Mouse (Mus musculus): ENCODE measurements around the gene Naf1.

Gene Naf1

DNA sequence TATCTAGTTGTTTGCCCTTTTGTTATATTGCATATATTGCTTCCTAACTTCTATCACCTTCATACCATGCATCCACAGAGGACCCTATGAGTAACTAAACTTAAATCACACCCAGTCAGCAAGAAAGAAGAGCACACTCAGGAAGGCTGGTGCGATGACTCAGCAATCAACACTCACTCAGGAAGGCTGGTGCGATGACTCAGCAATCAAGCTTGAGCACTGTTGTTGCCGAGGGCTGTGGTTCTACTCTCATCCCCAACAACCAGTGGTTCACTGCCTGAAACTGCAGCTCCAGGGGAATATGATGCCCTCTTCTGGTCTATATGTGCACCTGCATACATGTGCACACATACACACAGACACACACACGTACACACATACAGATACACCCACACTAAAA lies 73.7 kb downstream of the Naf1 start:
- in situ Hi-C loops (cut with MboI; ENCODE audit: low pct_unique_long_range_greater_than_20kb in 1 of 2, low sequenced_read_pairs in 2 of 2, unreplicated experiment in 1 of 2) = no loop called here

- in situ Hi-C loops (cut with MboI; ENCODE audit: low pct_unique_long_range_greater_than_20kb in 1 of 2, low sequenced_read_pairs in 2 of 2, unreplicated experiment in 1 of 2) = no loop called here
Observed at GRCm38 (mm10) chr8:66936236-66936635, 76.2 kb downstream of the Naf1 start.

Measured in mouse embryonic stem cell (cell line).